Mouse (Mus musculus) embryonic facial prominence, embryonic 12.5 days (tissue): ENCODE data around the gene Dnah3. TPM values are rescaled to one million over a fixed set of nuclear protein-coding genes. Genes with fewer than 3 reads are reported as not detected.

Source experiments
- ATAC-seq: fragments of 200-750 bp; cut with Nextera tagmentation; 2 replicates; pipeline ENCODE4 v1.8.0; 2017; ENCODE audit not compliant: insufficient number of reproducible peaks, insufficient read depth, low FRiP score, low TSS enrichment
- H3K27ac ChIP-seq: fragments of 300-500 bp; sonication (generic); 2 replicates; pipeline ENCODE4 v1.5.1; 2016; ENCODE audit warnings: mild to moderate bottlenecking
- H3K27me3 ChIP-seq: fragments of 300-500 bp; sonication (generic); 2 replicates; pipeline ENCODE4 v1.6.1; 2016; ENCODE audit warnings: mild to moderate bottlenecking, moderate library complexity
- H3K36me3 ChIP-seq: fragments of 300-500 bp; sonication (generic); 2 replicates; pipeline ENCODE4 v1.6.1; 2016; ENCODE audit warnings: mild to moderate bottlenecking
- H3K4me1 ChIP-seq: fragments of 300-500 bp; sonication (generic); 2 replicates; pipeline ENCODE4 v1.6.1; 2016
- H3K4me2 ChIP-seq: fragments of 300-500 bp; sonication (generic); replicated peaks from 2 replicates; pipeline ENCODE4 v1.6.1; 2016; ENCODE audit warnings: mild to moderate bottlenecking, moderate library complexity
- H3K4me3 ChIP-seq: fragments of 300-500 bp; sonication (generic); 2 replicates; pipeline ENCODE4 v1.5.1; 2016; ENCODE audit warnings: mild to moderate bottlenecking
- H3K9ac ChIP-seq: fragments of 300-500 bp; sonication (generic); 2 replicates; pipeline ENCODE4 v1.6.1; 2016; ENCODE audit warnings: mild to moderate bottlenecking, moderate library complexity
- H3K9me3 ChIP-seq: fragments of 300-500 bp; sonication (generic); 2 replicates; pipeline ENCODE4 v1.6.1; 2016; ENCODE audit warnings: mild to moderate bottlenecking, moderate library complexity
- WGBS: fragments of 180-500 bp; shearing (Covaris S2); methylation state at CpG from one replicate; pipeline ENCODE4 v1.1.7; 2016; 5-methylcytosine and 5-hydroxymethylcytosine counted together
- polyA plus RNA-seq: library from polyadenylated mRNA; unstranded; fragments of >200 nt; fragmentation: Nextera tagmentation; extraction: Ambion mirVana; gene quantifications from 2 replicates; pipeline ENCODE4 v1.2.1, GENCODE M21; 2016

Dnah3 gene
- polyA plus RNA-seq, 1 experiment from 2014 or later, result not detected

DNA sequence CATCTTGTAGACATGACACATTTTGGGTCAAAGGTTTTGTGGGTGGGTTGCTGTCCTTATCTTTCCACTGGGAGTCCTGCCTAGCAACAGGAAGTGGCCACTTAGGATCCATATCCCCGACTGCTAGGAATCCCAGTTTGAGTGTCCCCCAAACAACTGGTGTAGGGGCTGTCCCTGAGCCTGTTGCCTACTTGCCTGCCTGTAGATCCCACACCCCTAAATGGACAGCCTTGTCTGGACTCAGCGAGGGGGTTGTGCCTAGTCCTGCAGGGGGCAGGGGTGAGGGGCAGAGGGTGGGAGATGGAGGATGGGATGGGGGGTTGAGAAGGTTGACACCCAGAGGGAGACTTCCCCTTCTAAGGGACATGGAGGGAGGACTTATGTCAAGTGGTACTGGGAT, 125.8 kb downstream of the Dnah3 start:
- H3K4me2 ChIP-seq, result no peak overlapping the region
- H3K27me3 ChIP-seq, result no peaks in the 10 kb centered on the region
- H3K4me1 ChIP-seq, result no peaks in the 10 kb centered on the region
- H3K27ac ChIP-seq, result no peak overlapping the region
- H3K36me3 ChIP-seq, result no peaks in the 10 kb centered on the region
- ATAC-seq, result no peak
- no peak overlapping the region for H3K9ac ChIP-seq
- no peak overlapping the region for H3K4me3 ChIP-seq
- WGBS, result 61% methylated on average over 2 of the region's 2 CpGs
- H3K9me3 ChIP-seq, result no peaks in the 10 kb centered on the region

GRCm38 (mm10) chr7:119965651-119966395, 129.3 kb downstream of the Dnah3 start:
- Histone ChIP-seq H3K4me3 (no peak overlapping the region), H3K27ac (no peak overlapping the region), H3K36me3 (no peaks in the 10 kb centered on the region), H3K9ac (no peak overlapping the region), H3K9me3 (no peaks in the 10 kb centered on the region), H3K4me1 (no peaks in the 10 kb centered on the region), H3K27me3 (no peaks in the 10 kb centered on the region), H3K4me2 (no peak overlapping the region)
- ATAC-seq, result no peak
- 83% methylated on average over 9 of the region's 9 CpGs for WGBS

DNA sequence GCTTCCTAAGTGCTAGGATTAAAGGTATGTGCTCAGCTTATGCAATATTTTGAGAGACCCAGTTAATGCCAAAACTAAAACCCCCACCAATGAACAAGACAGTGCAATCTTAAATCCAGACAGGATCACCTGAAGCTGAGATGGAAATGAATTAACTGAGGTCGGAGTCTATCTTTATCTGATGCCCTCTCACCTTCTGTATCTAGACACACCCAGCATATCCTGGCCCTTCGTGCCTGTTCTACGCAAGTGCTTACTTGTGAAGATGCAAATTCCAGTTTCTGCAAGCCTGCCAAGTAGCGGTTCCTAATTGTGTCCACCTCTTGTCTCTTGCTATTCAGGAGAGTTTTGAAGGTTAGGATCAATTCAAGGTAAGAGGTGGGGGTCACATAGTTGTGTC, 129.9 kb downstream of the Dnah3 start:
- H3K27me3 ChIP-seq, result no peaks in the 10 kb centered on the region
- H3K9me3 ChIP-seq, result no peaks in the 10 kb centered on the region
- no peak overlapping the region for H3K9ac ChIP-seq
- no peak for ATAC-seq
- H3K4me2 ChIP-seq, result no peak overlapping the region
- WGBS, result 88% methylated on average over 4 of the region's 4 CpGs
- H3K27ac ChIP-seq, result no peak overlapping the region
- no peaks in the 10 kb centered on the region for H3K4me1 ChIP-seq
- H3K36me3 ChIP-seq, result no peaks in the 10 kb centered on the region
- no peak overlapping the region for H3K4me3 ChIP-seq

- Histone ChIP-seq H3K9me3 (no peaks in the 10 kb centered on the region), H3K36me3 (no peaks in the 10 kb centered on the region), H3K9ac (no peak overlapping the region), H3K4me3 (no peak overlapping the region), H3K4me2 (no peak overlapping the region), H3K4me1 (no peaks in the 10 kb centered on the region), H3K27me3 (no peaks in the 10 kb centered on the region), H3K27ac (no peak overlapping the region)
- ATAC-seq, result no peak
- 43% methylated on average over 2 of the region's 2 CpGs for WGBS
These were observed 134.0 kb downstream of the Dnah3 start for GRCm38 (mm10) chr7:119961107-119961506.

GRCm38 (mm10) chr7:119960546-119960945, 134.5 kb downstream of the Dnah3 start:
- Histone ChIP-seq H3K27ac (no peak overlapping the region), H3K4me3 (no peak overlapping the region), H3K4me1 (no peaks in the 10 kb centered on the region), H3K9ac (no peak overlapping the region), H3K9me3 (no peaks in the 10 kb centered on the region), H3K4me2 (no peak overlapping the region), H3K36me3 (no peaks in the 10 kb centered on the region), H3K27me3 (no peaks in the 10 kb centered on the region)
- 79% methylated on average over 6 of the region's 6 CpGs for WGBS
- no peak for ATAC-seq

DNA sequence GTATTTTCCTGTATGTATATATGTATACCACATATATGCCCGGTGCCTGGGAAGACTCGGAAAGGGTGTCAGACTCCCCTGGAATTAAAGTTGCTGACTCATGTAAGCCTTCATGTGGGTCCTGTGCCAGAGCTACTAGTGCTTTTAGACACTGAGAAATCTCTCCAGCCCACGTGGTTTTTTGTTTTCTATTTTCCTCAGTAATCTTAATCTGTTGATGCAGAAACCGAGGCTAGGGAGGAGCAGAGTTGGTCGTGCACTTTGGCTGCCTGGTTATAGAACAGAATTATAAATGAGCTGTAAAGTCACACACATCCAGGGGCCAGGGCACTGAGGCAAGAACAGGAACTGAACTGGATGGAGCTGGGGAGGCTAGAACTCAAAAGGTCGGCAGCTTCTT, 135.1 kb downstream of the Dnah3 start:
- no peak for ATAC-seq
- no peaks in the 10 kb centered on the region for H3K27me3 ChIP-seq

GRCm38 (mm10) chr7:119959491-119959890, 135.6 kb downstream of the Dnah3 start:
- no peak overlapping the region for H3K4me3 ChIP-seq
- no peaks in the 10 kb centered on the region for H3K27me3 ChIP-seq
- no peaks in the 10 kb centered on the region for H3K4me1 ChIP-seq
- ATAC-seq, result no peak
- H3K27ac ChIP-seq, result no peak overlapping the region
- WGBS, result 87% methylated on average over 4 of the region's 4 CpGs
- no peak overlapping the region for H3K4me2 ChIP-seq
- H3K9ac ChIP-seq, result no peak overlapping the region
- H3K36me3 ChIP-seq, result no peaks in the 10 kb centered on the region
- no peaks in the 10 kb centered on the region for H3K9me3 ChIP-seq

More for the DNA sequence above, 135.1 kb downstream of the Dnah3 start:
- Histone ChIP-seq H3K9ac (no peak overlapping the region), H3K4me2 (no peak overlapping the region), H3K9me3 (no peaks in the 10 kb centered on the region), H3K4me3 (no peak overlapping the region), H3K27ac (no peak overlapping the region), H3K36me3 (no peaks in the 10 kb centered on the region), H3K4me1 (no peaks in the 10 kb centered on the region)
- 76% methylated on average over 6 of the region's 6 CpGs for WGBS

- H3K27ac ChIP-seq, result no peak overlapping the region
- WGBS, result 73% methylated on average over 4 of the region's 4 CpGs
- H3K4me2 ChIP-seq, result no peak overlapping the region
- no peak for ATAC-seq
- H3K4me3 ChIP-seq, result no peak overlapping the region
- H3K9ac ChIP-seq, result no peak overlapping the region
- H3K4me1 ChIP-seq, result no peaks in the 10 kb centered on the region
- H3K36me3 ChIP-seq, result no peaks in the 10 kb centered on the region
- no peaks in the 10 kb centered on the region for H3K27me3 ChIP-seq
- no peaks in the 10 kb centered on the region for H3K9me3 ChIP-seq
These were observed 136.0 kb downstream of the Dnah3 start for GRCm38 (mm10) chr7:119959091-119959490.

GRCm38 (mm10) chr7:119957421-119957820, 137.7 kb downstream of the Dnah3 start:
- Histone ChIP-seq H3K4me3 (no peak overlapping the region), H3K36me3 (no peaks in the 10 kb centered on the region), H3K9ac (no peak overlapping the region), H3K4me2 (no peak overlapping the region), H3K4me1 (no peaks in the 10 kb centered on the region), H3K27me3 (no peaks in the 10 kb centered on the region), H3K27ac (no peak overlapping the region), H3K9me3 (no peaks in the 10 kb centered on the region)
- no peak for ATAC-seq

GRCm38 (mm10) chr7:119954047-119954446, 141.0 kb downstream of the Dnah3 start:
- H3K4me2 ChIP-seq, result no peak overlapping the region
- no peaks in the 10 kb centered on the region for H3K36me3 ChIP-seq
- H3K27me3 ChIP-seq, result no peaks in the 10 kb centered on the region
- H3K27ac ChIP-seq, result no peak overlapping the region
- no peak for ATAC-seq
- H3K4me3 ChIP-seq, result no peak overlapping the region
- WGBS, result 78% methylated on average over 1 of the region's 1 CpGs
- H3K9me3 ChIP-seq, result no peaks in the 10 kb centered on the region
- no peak overlapping the region for H3K9ac ChIP-seq
- no peaks in the 10 kb centered on the region for H3K4me1 ChIP-seq

GRCm38 (mm10) chr7:119941569-119941968, 153.5 kb downstream of the Dnah3 start:
- WGBS, result 55% methylated on average over 2 of the region's 2 CpGs
- Histone ChIP-seq H3K4me3 (no peak overlapping the region), H3K27me3 (no peaks in the 10 kb centered on the region), H3K4me2 (no peak overlapping the region), H3K27ac (no peak overlapping the region), H3K9ac (no peak overlapping the region), H3K4me1 (no peaks in the 10 kb centered on the region), H3K36me3 (no peaks in the 10 kb centered on the region), H3K9me3 (no peaks in the 10 kb centered on the region)
- ATAC-seq, result no peak

DNA sequence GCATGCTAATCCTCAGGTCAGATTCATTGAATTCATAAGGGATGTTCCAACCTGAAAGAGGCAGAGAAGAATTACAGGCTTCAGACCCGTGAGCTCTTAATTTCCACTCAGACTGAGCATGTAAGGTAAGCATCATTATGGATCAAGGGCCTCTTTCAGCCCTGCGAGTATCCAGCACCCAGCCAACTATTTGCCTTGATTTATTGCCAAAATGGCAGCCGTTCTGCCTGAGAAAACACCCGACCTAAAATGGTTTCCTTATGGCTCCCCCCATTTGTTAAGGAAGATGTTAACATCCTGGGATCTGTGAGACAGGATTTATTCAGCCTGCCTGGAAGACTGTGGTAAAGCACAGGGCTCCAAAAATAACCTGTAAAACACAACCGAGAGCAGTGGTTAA, 158.0 kb downstream of the Dnah3 start:
- Histone ChIP-seq H3K9ac (no peak overlapping the region), H3K36me3 (no peaks in the 10 kb centered on the region), H3K9me3 (no peaks in the 10 kb centered on the region), H3K27me3 (no peaks in the 10 kb centered on the region), H3K4me3 (no peak overlapping the region), H3K27ac (no peak overlapping the region), H3K4me2 (no peak overlapping the region), H3K4me1 (no peaks in the 10 kb centered on the region)
- no peak for ATAC-seq
- WGBS, result 80% methylated on average over 5 of the region's 5 CpGs

DNA sequence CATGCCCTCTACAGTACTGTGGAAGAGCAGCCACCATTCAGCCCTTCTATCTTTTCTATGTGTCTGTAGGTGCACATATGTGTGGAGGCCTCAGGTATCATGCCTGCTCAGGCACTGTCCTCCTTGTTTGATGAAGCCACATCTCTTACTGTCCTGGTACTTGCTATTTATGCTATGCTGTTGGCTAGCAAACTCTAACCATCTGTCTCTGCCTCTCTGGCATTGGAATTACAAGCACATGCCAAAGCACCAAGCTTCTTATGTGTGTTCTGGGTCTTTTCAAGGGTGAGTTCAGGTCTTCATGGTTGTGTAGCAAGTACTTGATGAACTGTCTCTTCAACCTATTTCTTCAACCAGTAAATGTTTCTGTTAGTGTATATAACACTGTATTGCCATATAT, 158.8 kb downstream of the Dnah3 start:
- no peaks in the 10 kb centered on the region for H3K36me3 ChIP-seq
- H3K4me2 ChIP-seq, result no peak overlapping the region
- H3K27ac ChIP-seq, result no peak overlapping the region
- no peaks in the 10 kb centered on the region for H3K9me3 ChIP-seq
- no peaks in the 10 kb centered on the region for H3K4me1 ChIP-seq
- no peak for ATAC-seq
- H3K4me3 ChIP-seq, result no peak overlapping the region
- no peaks in the 10 kb centered on the region for H3K27me3 ChIP-seq
- no peak overlapping the region for H3K9ac ChIP-seq
